Mouse (Mus musculus): ENCODE results near the gene Gm12394.
"Not testable (repeated sequence)": the region's sequence is repeated elsewhere in the genome, so short reads cannot be mapped to it uniquely, and the experiment has no call there.

GRCm38 (mm10) chr4:42863487-42863886 is 6.9 kb upstream of the Gm12394 start:
- not testable (repeated sequence) for TF ChIP-seq EP300 (optimal IDR thresholded peaks at IDR 0.05); CTCF (IDR thresholded peaks at IDR 0.05; ENCODE audit: low read depth)

All from stomach, postnatal 0 days (tissue).